Mouse (Mus musculus) CD4-positive, CD25-positive, alpha-beta regulatory T cell, adult 9 weeks (primary cell): ENCODE measurements around the gene Elavl3. TPM values are rescaled to one million over a fixed set of nuclear protein-coding genes. Genes with fewer than 3 reads are reported as not detected.

Experiments used
- polyA plus RNA-seq: library from polyadenylated mRNA; unstranded; fragments of 100-300 nt; shearing (Covaris generic); gene quantifications from one replicate; pipeline ENCODE4 v1.2.1, GENCODE M21; 2017

The Elavl3 gene
- not detected for polyA plus RNA-seq

DNA sequence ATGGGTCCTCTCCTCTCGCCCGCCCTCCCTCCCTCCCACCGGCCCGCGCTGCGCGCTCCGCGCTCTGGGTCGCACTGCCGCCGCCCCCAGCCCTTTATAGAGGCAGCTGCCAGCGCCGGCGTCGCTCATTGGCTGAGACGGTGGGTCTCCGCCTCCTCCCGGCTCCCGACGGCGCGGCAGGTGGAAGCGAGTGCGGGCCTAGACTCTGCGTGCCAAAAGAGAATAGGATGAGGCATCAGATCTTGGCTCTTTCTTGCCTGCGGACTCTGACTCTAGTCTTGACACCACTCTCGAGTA, at the start of gene Elavl3:
Gene Elavl3 (minus strand): TSS at position 66 of the 297 bp plus-strand sequence.

DNA sequence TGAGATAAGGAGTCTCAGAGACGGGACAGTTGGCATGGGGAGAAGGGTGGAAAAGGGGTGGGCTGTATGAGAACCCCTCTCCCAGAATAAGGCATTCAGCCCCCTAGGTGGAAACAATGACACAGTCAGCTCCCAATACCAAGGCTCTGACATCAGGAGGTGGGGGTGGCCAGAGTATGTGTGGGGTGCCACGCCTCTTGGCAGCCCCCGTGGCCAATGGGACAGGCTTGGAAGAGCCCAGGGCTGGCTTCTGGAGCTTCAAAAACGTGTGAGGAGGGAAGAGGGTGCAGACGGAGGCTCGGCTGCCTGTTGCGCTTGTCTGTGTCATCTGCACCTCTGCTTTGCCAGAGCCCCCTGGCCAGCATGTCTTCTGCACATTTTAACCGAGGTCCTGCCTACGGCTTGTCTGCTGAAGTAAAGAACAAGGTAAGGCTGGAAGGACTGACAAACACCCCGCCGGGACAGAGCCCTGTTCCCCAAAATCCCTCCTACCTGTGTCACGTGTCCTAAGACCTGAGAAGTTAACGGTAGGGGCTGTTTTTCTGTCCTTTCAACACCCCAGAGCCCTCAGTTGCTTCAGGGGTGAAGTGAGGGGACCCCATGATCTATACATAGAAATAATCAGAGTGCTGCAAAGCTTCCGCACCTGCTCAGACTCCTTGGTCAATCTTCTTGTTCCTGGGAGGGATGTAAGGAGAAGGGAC, 47.3 kb upstream of the Elavl3 start, which contains the start of gene Cnn1:
Gene Cnn1 (plus strand): TSS at position 224 of the 704 bp plus-strand sequence.

DNA sequence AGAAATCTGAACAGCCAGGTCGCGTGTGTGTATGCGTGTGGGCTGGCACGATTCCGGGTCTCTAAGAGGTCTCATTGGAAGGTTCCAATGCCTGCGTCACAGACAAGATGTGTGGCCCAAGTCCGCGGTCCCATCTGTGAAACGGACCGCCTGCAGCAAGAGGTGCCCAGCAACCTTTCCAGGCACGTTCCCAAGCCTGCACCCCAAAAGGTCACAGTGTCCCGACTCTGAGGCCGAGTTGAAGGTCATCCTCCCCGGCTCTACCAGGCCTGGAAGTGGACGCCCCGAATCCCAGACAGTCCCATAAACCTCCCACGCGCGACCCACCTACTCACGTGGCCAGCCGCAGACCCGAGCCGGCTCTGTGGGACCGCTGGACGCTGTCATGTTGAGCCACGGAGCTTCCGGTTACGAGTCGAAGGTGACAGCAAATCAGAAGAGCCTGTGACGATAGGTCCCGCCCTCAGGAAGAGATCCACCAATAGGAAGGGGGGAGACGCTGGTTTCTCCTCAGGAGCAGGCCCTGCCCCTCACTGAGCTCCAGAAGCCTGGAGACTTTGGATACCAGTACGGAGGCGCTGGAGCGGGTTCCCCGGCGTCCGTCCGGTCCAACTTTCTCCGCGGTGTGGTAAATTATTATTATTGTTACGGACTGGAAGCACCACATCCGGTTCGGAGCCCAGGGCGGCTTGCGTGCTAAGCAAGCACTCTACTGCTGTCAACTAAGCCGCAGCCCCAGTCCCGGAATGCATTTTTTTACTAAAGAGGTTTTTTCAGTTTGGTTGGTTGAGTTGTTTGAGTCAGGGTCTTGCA, 33.4 kb upstream of the Elavl3 start, which contains the start of gene Ecsit:
Gene Ecsit (minus strand): TSS at position 417 of the 813 bp plus-strand sequence.

DNA sequence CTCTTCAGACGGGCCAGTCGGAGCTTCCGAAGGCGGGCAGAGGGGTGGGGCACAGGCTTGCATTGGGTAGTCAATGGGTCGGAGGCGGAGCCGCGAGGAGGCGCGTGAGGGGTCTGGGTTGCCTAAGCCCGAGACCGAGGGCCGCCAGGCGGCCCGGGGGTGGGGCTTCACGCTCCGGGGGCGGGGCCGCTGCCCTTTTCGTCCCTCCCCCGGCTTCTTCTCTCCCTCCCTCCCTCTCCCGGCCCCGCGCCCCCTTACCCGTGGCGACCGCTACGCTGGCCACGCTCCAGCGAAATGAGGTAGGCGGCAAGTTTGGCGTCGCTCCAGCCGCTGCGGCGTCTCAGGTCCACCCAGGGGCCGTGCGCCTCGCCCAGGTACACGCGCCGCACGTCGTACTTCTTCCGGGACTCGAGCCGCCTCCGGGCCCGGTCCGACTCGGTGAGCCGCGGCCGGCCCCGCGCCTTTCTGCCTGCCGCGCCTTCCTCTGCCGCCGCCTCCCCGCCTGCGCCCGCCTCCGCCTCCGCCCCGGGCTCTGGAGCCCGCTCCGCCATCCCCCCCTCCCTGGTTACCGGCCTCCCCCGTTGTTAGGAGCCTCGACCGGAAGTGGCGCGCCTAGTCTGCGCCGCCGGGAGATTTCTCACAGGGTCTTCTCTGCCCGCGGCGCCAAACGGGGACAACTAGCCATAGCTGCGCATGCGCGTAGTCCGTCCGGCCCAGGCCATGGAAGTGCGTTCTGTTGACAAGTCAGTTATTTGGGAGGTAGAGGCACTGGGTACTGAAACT, 19.2 kb upstream of the Elavl3 start, which contains the start of the genes Gm49318 and Zfp653:
Gene Gm49318 (minus strand): TSS at position 469 of the 783 bp plus-strand sequence.
Gene Zfp653 (minus strand): TSS at position 586 of the 783 bp plus-strand sequence.

DNA sequence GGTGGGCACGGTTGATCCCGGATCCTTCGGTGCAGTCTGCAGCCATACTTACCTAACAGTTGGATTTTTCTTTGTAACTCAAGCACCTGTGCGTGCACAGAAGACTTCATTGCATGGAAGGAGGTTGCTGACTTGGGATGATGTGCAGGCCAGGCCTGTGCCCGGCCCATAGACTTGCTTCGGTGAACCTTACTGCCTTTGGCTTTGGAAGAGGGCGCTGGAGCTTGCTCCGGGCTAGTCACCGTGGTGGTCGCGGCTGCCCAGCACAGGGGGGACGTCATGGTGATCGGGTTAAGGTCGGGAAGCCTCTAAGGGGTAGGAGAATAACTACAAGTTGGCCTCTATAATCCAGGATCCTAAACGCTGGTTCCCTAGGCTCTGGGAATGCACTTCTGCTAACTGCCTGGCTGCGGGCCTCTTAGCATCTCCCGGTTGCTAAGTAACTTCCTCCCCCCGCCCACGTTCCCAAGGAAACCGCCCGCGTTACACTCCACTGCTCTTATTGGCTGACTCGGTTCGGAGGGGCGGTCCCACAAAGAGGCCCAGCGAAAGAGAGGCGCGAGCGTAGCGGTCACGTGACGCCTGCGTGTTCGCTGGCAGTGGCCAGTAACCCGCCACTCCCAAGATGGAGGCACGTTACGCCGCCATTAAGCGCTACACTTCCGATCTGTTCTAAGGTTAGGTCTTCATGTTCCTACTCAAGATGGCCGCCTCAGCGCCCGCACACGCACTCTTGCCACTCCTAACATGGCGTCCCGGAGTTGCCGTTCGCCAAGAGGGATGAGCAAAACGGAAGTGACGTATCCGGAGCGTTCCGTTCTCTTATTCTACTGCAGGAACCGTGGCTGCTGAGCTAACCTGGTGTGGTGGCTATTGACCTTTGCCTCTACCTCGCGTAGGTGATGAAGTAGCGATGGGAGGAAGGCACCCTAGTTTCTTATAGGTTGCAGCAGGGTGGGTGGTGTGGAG, 49.3 kb downstream of the Elavl3 start, which contains the start of the genes Ccdc151 and Prkcsh:
Gene Ccdc151 (minus strand): TSS at position 441 of the 969 bp plus-strand sequence.
Gene Prkcsh (plus strand): TSS at position 613 of the 969 bp plus-strand sequence.

DNA sequence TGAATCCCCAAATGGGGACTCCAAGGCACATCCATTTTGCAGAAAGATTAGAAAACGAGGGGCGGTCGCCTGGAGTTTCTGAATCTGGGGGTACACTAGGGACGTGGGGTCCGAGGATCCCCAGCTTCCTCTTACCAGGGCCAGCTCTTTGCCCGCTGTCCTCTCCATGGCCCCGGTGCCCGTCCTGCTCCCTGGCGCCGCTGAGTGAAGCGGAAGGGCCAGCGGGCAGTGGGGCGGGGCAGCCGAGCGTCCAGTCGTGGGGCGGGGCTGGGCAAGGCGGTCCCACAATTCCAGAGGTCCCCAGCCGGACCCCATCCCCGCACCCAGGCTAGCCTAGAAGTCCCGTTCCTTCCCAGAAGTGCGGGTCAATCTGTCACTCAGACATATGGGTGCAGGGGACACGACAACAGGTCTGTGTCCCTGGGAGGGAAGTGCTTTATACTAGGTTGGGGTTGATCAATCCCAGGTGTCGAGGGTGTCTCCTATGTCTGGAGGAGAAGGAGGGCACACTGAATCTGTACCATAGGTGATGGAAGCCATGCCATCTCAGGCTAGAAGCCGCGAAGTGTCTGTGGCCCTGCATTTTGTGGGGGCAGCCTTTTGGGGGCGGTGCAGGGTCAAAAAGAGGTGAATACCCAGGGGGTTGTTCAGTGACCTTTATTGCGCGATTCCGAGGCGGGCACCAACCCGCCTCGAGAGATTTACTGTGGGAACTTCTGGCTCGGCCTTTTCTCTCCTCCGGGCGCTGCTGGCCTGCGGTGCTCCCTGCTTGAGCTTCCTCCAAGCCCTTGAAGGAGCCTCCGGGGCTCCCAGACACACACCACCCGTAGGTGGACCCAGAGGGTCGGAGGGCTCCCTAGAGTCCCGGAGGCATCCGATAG, 62.4 kb downstream of the Elavl3 start, which contains the start of gene Rgl3:
Gene Rgl3 (minus strand): TSS at position 217 of the 881 bp plus-strand sequence.

Other genes with a start within 250 kb of the Elavl3 start
- not detected for gene Angptl8, start 216.5 kb downstream of the Elavl3 start, polyA plus RNA-seq
- gene Dock6, start 199.4 kb downstream of the Elavl3 start, polyA plus RNA-seq = 3.3 TPM
- 13.6 TPM for gene Rab3d, start 133.8 kb downstream of the Elavl3 start, polyA plus RNA-seq
- gene Ccdc159, start 124.6 kb downstream of the Elavl3 start, polyA plus RNA-seq = 0.25 TPM
- gene Tmem205, start 124.5 kb downstream of the Elavl3 start, polyA plus RNA-seq = 4.0 TPM
- gene Plppr2, start 115.0 kb downstream of the Elavl3 start, polyA plus RNA-seq = 1.1 TPM
- gene Swsap1, start 96.3 kb downstream of the Elavl3 start, polyA plus RNA-seq = 6.5 TPM
- 0.51 TPM for gene Epor, start 88.5 kb downstream of the Elavl3 start, polyA plus RNA-seq
- not detected for gene Rgl3, start 62.6 kb downstream of the Elavl3 start, polyA plus RNA-seq
- gene Ccdc151, start 49.4 kb downstream of the Elavl3 start, polyA plus RNA-seq = not detected
- gene Prkcsh, start 49.2 kb downstream of the Elavl3 start, polyA plus RNA-seq = 101 TPM
- not detected for gene Gm49318, start 19.2 kb upstream of the Elavl3 start, polyA plus RNA-seq
- gene Zfp653, start 19.4 kb upstream of the Elavl3 start, polyA plus RNA-seq = 5.5 TPM
- gene Ecsit, start 33.4 kb upstream of the Elavl3 start, polyA plus RNA-seq = 58.0 TPM
- not detected for gene Cnn1, start 47.2 kb upstream of the Elavl3 start, polyA plus RNA-seq
- 103 TPM for gene Elof1, start 65.1 kb upstream of the Elavl3 start, polyA plus RNA-seq
- gene Acp5, start 83.7 kb upstream of the Elavl3 start, polyA plus RNA-seq = 342 TPM
- gene Pigyl, start 104.8 kb upstream of the Elavl3 start, polyA plus RNA-seq = 54.8 TPM
- gene Zfp872, start 136.1 kb upstream of the Elavl3 start, polyA plus RNA-seq = not detected
- 60.9 TPM for gene Zfp809, start 173.7 kb upstream of the Elavl3 start, polyA plus RNA-seq
- 5.9 TPM for gene Zfp599, start 207.9 kb upstream of the Elavl3 start, polyA plus RNA-seq